Mouse (Mus musculus): ENCODE measurements at regions not wholly inside any gene's neighbourhood (a gene's known extent, or its start where the extent isn't known, plus 50 kb on each side); places are given as distances from the start of the nearest gene placed in this dataset.

DNA sequence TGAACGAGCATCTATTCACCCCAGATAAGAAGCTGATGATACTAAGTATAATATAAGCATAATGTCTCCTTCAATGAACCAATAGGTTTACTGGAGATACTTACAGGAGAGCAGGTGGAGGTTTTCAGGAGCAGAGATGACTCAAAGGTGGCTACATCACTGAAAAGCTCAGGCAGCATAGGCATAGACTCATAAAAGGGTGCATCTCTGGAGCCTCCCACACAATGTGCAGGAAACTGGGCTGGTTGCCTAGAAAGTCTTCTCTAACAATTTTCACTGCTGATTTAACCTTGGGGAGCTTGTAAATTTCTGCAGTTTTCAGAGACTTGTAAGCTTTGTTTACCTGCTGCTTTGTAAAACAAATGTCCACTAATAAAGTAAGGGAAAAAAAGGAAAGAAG lies 251.8 kb downstream of the Dad1 start:
- TF ChIP-seq POLR2A (IDR thresholded peaks at IDR 0.05; ENCODE audit: borderline replicate concordance, insufficient read depth, low read length) = no peak
- no peak for TF ChIP-seq CTCF (IDR thresholded peaks at IDR 0.05; ENCODE audit: borderline replicate concordance, insufficient read depth, low read depth, low read length)

Data from cerebellum, adult 2 months (tissue).